Mouse (Mus musculus) forebrain, embryonic 14.5 days (tissue): Measurements from ENCODE around the gene Tmem165. TPM values are rescaled to one million over a fixed set of nuclear protein-coding genes. Genes with fewer than 3 reads are reported as not detected.
A peak's percentile ranks its signal among the peaks of the same experiment; 100 is the strongest.

Experiments
- ATAC-seq: fragments of 200-750 bp; cut with Nextera tagmentation; 2 replicates; pipeline ENCODE4 v1.8.0; 2017; ENCODE audit warnings: mild to moderate bottlenecking, moderate library complexity
- DNase-seq: peaks from one replicate; pipeline ENCODE4 v3.0.0-alpha.2; 2015; ENCODE audit warnings: low spot score
- H3K27ac ChIP-seq: fragments of 300-500 bp; sonication (generic); 2 replicates; pipeline ENCODE4 v1.5.1; 2014; ENCODE audit warnings: low read depth, mild to moderate bottlenecking, control low read depth, low read length, moderate library complexity
- H3K27me3 ChIP-seq: fragments of 300-500 bp; sonication (generic); replicated peaks from 2 replicates; pipeline ENCODE4 v1.6.1; 2014; ENCODE audit warnings: low read length, control low read depth, mixed read lengths; ENCODE audit not compliant: control insufficient read depth, insufficient read depth
- H3K36me3 ChIP-seq: fragments of 300-500 bp; sonication (generic); 2 replicates; pipeline ENCODE4 v1.6.1; 2014; ENCODE audit warnings: low read length, control low read depth; ENCODE audit not compliant: control insufficient read depth, insufficient read depth
- H3K4me1 ChIP-seq: fragments of 300-500 bp; sonication (generic); 2 replicates; pipeline ENCODE4 v1.6.1; 2014; ENCODE audit warnings: antibody characterized with exemption, low read length, control low read depth; ENCODE audit not compliant: control insufficient read depth, insufficient read depth
- H3K4me2 ChIP-seq: fragments of 300-500 bp; sonication (generic); 2 replicates; pipeline ENCODE4 v1.6.1; 2014; ENCODE audit warnings: mild to moderate bottlenecking, control low read depth, low read length
- H3K4me3 ChIP-seq: fragments of 300-500 bp; sonication (generic); 2 replicates; pipeline ENCODE4 v1.5.1; 2014; ENCODE audit warnings: low read depth, low read length, control low read depth
- H3K9ac ChIP-seq: fragments of 300-500 bp; sonication (generic); 2 replicates; pipeline ENCODE4 v1.6.1; 2014; ENCODE audit warnings: mild to moderate bottlenecking, low read length, control low read depth, moderate library complexity
- H3K9me3 ChIP-seq: fragments of 300-500 bp; sonication (generic); replicated peaks from 2 replicates; pipeline ENCODE4 v1.6.1; 2016; ENCODE audit warnings: low read length, control low read depth, mixed read lengths; ENCODE audit not compliant: control insufficient read depth
- WGBS: fragments of 180-500 bp; shearing (Covaris S2); extraction: QIAGEN DNeasy Blood & Tissue Kit; methylation state at CpG from one replicate; pipeline ENCODE4 v1.1.7; 2014; 5-methylcytosine and 5-hydroxymethylcytosine counted together
- polyA plus RNA-seq: library from polyadenylated mRNA; unstranded; fragments of >200 nt; fragmentation: Nextera tagmentation; extraction: Ambion mirVana; gene quantifications from 2 replicates; pipeline ENCODE4 v1.2.1, GENCODE M21; 2014

The Tmem165 gene
- polyA plus RNA-seq, 1 experiment from 2014 or later = 52.8 TPM

DNA sequence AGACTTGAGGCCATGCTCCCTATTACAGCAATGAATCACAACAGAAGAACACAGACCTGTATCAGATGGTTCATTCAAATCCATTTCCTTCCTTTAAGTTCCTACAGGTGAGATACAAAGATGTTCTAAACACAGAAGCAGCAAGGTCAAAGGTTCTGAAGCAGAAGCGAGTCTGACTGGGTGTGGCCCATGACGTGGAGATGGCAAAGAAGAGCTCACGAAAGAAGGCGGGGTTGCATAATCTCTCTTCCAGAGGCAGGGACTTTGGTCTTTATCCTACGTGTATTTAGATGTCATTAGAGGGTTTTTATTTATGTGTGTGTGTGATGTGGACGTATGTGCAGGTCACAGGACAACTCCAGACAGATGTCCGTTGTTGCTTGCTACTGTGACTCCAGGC, 6.0 kb upstream of the Tmem165 start:
- ATAC-seq (no peak), DNase-seq (no peak)
- H3K36me3 ChIP-seq = no peaks in the 10 kb centered on the region
- H3K27ac ChIP-seq = no peak overlapping the region
- no peaks in the 10 kb centered on the region for H3K27me3 ChIP-seq
- H3K4me3 ChIP-seq = no peak overlapping the region
- H3K4me2 ChIP-seq = no peak overlapping the region
- H3K9ac ChIP-seq = no peak overlapping the region
- H3K9me3 ChIP-seq = no peaks in the 10 kb centered on the region
- H3K4me1 ChIP-seq = no peaks in the 10 kb centered on the region
- 79% methylated on average over 7 of the region's 7 CpGs for WGBS

GRCm38 (mm10) chr5:76179171-76179570, 4.5 kb upstream of the Tmem165 start:
- ATAC-seq (no peak), DNase-seq (no peak)
- Histone ChIP-seq H3K4me2 (no peak overlapping the region), H3K27ac (no peak overlapping the region), H3K27me3 (no peaks in the 10 kb centered on the region), H3K9me3 (no peaks in the 10 kb centered on the region), H3K4me1 (0 out of 2 replicates have a peak, but pooled peaks cover 3% of the 10 kb centered on the region), H3K36me3 (no peaks in the 10 kb centered on the region), H3K4me3 (no peak overlapping the region), H3K9ac (no peak overlapping the region)
- WGBS = 98% methylated on average over 5 of the region's 5 CpGs

- H3K9ac ChIP-seq = no peak overlapping the region
- H3K36me3 ChIP-seq = no peaks in the 10 kb centered on the region
- no peak overlapping the region for H3K4me3 ChIP-seq
- no peaks in the 10 kb centered on the region for H3K27me3 ChIP-seq
- 81% methylated on average over 5 of the region's 5 CpGs for WGBS
- ATAC-seq (no peak), DNase-seq (no peak)
- H3K9me3 ChIP-seq = no peaks in the 10 kb centered on the region
- no peak overlapping the region for H3K4me2 ChIP-seq
- H3K27ac ChIP-seq = no peak overlapping the region
- peaks cover 4% of the 10 kb centered on the region; the same call in 1 of the 2 replicates for H3K4me1 ChIP-seq
These were observed 3.9 kb upstream of the Tmem165 start for GRCm38 (mm10) chr5:76179791-76180190.

- ATAC-seq (no peak), DNase-seq (peak; percentile 3)
- H3K4me2 ChIP-seq = no peak overlapping the region
- H3K27ac ChIP-seq = no peak overlapping the region
- WGBS = 55% methylated on average over 3 of the region's 3 CpGs
- no peak overlapping the region for H3K9ac ChIP-seq
- H3K36me3 ChIP-seq = no peaks in the 10 kb centered on the region; the same call in 1 of the 2 replicates
- no peaks in the 10 kb centered on the region for H3K9me3 ChIP-seq
- H3K4me3 ChIP-seq = no peak overlapping the region
- H3K4me1 ChIP-seq = peaks cover 14% of the 10 kb centered on the region
- no peaks in the 10 kb centered on the region for H3K27me3 ChIP-seq
These were observed 1.4 kb upstream of the Tmem165 start for GRCm38 (mm10) chr5:76182326-76182725.

GRCm38 (mm10) chr5:76183043-76183749, 484 bp upstream of the Tmem165 start:
- ATAC-seq = no peak
- DNase-seq = peak; percentile 3
- peaks cover 18% of the 10 kb centered on the region for H3K4me1 ChIP-seq
- H3K27me3 ChIP-seq = no peaks in the 10 kb centered on the region
- H3K9me3 ChIP-seq = no peaks in the 10 kb centered on the region
- peak overlapping the region; percentile 78 for H3K4me2 ChIP-seq
- WGBS = 39% methylated on average over 17 of the region's 17 CpGs
- peak overlapping the region; percentile 94 for H3K27ac ChIP-seq
- peak overlapping the region; percentile 94 for H3K4me3 ChIP-seq
- H3K36me3 ChIP-seq = no peaks in the 10 kb centered on the region; the same call in 1 of the 2 replicates
- H3K9ac ChIP-seq = peak overlapping the region; percentile 93

DNA sequence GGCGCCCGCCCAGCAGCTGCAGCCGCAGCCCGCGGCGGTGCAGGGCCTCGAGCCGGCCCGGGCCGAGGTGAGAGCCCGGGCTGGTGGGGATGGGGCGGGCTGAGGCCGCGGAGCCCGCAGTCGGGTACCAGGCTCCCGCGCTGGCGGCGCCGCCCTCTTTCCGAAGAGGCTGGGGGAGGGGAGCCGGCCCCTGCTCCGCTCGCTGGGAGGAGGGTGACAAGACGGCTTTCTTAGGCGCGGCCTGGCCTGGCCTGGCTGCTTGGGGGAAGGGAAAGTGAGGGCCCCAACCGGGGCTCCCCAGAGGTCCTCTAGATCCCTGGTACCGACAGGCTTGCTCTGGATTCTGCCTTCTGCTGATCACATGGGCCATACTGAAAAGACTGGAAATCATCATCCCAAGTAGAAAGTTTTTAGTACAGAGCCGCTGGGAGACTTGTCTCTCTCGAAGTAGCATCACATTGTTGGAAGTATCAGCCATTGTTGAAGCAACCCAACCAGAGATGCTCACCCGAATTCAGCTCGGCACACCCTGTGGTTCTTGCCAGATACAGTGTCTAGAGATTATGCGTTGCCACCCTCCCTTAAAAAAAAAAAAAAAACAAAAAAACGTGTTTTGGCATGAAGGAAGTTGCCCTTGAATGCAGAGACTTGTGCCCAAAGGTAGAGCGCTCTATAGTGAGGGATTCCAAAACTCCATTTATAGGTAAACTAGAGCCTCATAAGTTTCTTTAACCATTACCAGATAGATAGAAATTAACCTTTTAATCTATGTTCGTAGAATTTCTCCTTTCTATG, 803 bp downstream of the Tmem165 start:
- DNase-seq = peak; percentile 78
- no peaks in the 10 kb centered on the region; the same call in 1 of the 2 replicates for H3K36me3 ChIP-seq
- 4% methylated on average over 35 of the region's 38 CpGs for WGBS
- H3K4me2 ChIP-seq = peak overlapping the region; percentile 78
- peak overlapping the region; percentile 94 for H3K27ac ChIP-seq
- no peaks in the 10 kb centered on the region for H3K27me3 ChIP-seq
- H3K9me3 ChIP-seq = no peaks in the 10 kb centered on the region
- ATAC-seq = peak; percentile 92
- H3K9ac ChIP-seq = peak overlapping the region; percentile 93
- peak overlapping the region; percentile 94 for H3K4me3 ChIP-seq
- peaks cover 18% of the 10 kb centered on the region for H3K4me1 ChIP-seq

- ATAC-seq = no peak
These were observed 4.2 kb downstream of the Tmem165 start for GRCm38 (mm10) chr5:76187885-76188284.

GRCm38 (mm10) chr5:76190609-76191008, 6.9 kb downstream of the Tmem165 start:
- no peak for ATAC-seq
- no peaks in the 10 kb centered on the region for H3K9me3 ChIP-seq
- H3K4me2 ChIP-seq = no peak overlapping the region
- peaks cover 6% of the 10 kb centered on the region for H3K4me1 ChIP-seq
- no peaks in the 10 kb centered on the region for H3K27me3 ChIP-seq
- 91% methylated on average over 4 of the region's 4 CpGs for WGBS
- no peak overlapping the region for H3K4me3 ChIP-seq
- no peak for DNase-seq
- peaks cover 16% of the 10 kb centered on the region for H3K36me3 ChIP-seq
- H3K9ac ChIP-seq = no peak overlapping the region
- H3K27ac ChIP-seq = no peak overlapping the region

More at GRCm38 (mm10) chr5:76187885-76188284, 4.2 kb downstream of the Tmem165 start:
- Histone ChIP-seq H3K9ac (no peak overlapping the region), H3K9me3 (no peaks in the 10 kb centered on the region), H3K4me1 (peaks cover 18% of the 10 kb centered on the region), H3K4me3 (no peak overlapping the region), H3K36me3 (peaks cover 10% of the 10 kb centered on the region; the same call in 1 of the 2 replicates), H3K27ac (no peak overlapping the region), H3K4me2 (no peak overlapping the region), H3K27me3 (no peaks in the 10 kb centered on the region)
- 85% methylated on average over 5 of the region's 5 CpGs for WGBS
- DNase-seq = no peak

DNA sequence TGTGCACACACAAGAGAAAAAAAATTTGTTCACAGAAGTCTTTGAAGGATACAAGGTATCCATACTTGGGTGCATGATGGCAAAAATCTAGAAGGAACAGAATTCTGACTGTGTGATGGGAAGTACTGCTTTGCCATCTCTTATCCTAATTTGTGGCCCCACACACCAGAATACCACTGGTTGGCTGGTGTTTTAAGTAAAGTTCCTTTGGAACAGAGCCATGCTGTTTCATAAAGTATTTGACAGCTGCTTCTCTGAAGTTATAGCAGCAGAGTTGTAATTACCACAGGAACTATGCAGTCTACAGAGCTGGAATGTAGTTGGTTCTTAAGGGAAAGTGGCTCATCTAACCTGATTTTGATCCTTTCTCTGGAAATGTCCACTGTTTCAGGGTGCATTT, 9.4 kb downstream of the Tmem165 start:
- no peak overlapping the region for H3K27ac ChIP-seq
- no peaks in the 10 kb centered on the region for H3K9me3 ChIP-seq
- no peak overlapping the region for H3K4me3 ChIP-seq
- H3K4me2 ChIP-seq = no peak overlapping the region
- no peaks in the 10 kb centered on the region; the same call in 1 of the 2 replicates for H3K4me1 ChIP-seq
- no peak for DNase-seq
- no peak overlapping the region for H3K9ac ChIP-seq
- H3K27me3 ChIP-seq = no peaks in the 10 kb centered on the region
- peaks cover 20% of the 10 kb centered on the region; the same call in 1 of the 2 replicates for H3K36me3 ChIP-seq
- no peak for ATAC-seq
